Mouse (Mus musculus) fibroblast of lung, adult 2 months (primary cell): ENCODE measurements around the gene Atf7.
"Not testable (repeated sequence)": the region's sequence is repeated elsewhere in the genome, so short reads cannot be mapped to it uniquely, and the experiment has no call there.

ENCODE experiments used
- DNase-seq: peaks from one replicate; pipeline ENCODE4 v3.0.0-alpha.2; 2011; ENCODE audit warnings: low read depth

Atf7 gene

DNA sequence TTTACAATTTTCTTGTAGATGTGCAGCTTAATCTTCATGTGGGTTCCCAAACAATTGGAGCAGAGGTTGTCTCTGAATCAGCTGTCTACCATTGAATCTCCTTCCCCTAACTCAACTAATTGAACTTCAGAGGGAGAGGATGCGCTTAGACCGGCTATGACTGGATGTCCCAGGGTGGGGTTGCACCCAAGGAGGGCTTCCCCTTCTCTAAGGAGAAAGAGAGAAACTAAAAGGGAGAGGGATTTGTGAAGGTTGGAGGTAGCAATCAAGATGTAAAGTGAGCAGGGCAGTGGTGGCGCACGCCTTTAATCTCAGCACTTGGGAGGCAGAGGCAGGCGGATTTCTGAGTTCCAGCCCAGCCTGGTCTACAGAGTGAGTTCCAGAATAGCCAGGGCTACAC, 5.8 kb downstream of the Atf7 start:
- DNase-seq, result no peak

DNA sequence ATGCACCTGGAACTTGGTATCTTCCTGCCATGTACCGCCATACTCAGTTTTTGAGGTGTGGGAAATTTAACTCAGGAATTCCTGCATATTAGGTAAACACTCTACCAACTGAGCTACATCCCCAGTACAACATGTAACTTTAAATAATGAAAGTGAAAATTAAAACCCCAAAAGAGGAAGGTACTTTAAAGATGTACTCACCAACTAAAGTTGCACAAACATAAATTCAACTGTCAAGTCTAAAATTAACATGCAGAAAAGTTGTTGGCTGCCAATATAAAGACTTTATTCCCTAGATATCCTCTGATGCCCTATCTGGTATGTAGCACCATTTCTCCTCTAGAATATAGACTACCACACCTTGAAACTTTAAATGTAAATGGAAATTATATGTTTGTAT, 7.6 kb downstream of the Atf7 start:
- DNase-seq, result no peak

DNA sequence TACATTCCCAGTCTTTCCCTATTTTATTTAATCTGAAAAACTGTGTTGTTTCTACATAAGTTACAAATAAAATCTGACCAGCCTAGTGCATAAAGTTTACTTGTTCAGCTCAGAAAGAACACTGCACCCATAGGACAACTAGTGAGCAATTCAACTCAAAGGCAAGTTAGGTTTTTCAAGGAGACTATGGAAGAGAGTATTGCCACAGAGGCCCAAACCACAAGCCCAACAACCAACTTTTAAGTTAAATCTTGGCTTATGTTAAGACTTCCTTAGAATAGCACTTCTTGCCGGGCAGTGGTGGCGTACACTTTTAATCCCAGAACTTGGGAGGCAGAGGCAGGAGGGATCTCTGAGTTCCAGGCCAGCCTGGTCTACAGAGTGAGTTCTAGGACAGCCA, 9.1 kb downstream of the Atf7 start:
- no peak for DNase-seq

DNA sequence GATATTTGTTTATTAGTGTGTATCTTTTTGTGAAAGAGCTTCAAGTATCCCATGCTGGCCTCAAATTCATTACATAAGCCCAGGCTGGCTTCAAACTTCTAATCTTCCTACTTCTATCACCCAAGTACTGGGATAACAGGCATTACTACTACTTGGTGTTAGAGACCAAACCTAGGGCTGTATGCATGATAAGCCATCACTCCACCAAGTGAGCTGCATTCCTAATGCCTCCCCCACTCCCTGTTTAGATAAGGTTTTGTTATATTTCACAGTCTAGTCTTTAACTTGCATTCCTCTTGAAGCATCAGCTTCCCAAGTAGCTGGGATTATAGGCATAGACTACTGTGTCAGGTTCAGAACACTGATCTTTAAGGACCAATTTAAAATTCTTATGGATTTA, 11.0 kb downstream of the Atf7 start:
- no peak for DNase-seq

DNA sequence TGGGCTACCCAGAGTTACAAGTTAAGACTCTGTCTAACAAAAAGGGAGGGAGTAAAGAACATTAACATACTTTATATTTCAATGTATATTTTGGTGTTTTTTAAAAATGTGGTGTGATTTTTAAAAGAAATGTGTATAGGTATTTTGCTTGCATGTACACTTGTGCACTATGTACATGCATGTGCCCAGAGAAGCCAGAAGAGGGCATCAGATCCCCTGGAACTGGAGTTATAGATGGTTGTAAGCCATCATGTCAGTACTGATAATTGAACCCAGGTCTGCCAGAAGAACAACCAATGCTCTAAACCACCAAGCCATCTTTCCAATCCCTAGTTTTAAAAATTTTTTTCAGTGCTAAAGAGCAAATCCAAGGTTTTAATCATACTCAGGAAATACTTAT, 12.3 kb downstream of the Atf7 start:
- DNase-seq, result no peak

DNA sequence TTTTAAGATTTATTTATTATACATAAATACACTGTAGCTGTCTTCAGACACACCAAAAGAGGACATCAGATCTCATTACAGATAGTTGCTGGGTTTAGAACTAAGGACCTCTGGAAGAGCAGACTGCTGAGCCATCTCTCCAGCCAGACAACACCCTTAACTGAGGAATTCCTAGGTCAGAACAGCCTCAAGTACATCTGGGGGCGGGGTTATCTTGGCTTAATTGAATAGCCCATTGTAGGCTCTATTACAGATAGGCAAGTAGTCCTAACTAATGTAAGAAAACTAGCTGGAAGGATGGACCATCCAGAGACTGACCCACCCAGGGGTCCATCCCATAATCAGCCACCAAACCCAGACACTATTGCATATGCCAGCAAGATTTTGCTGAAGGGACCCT, 16.7 kb downstream of the Atf7 start:
- DNase-seq, result not testable (repeated sequence)

DNA sequence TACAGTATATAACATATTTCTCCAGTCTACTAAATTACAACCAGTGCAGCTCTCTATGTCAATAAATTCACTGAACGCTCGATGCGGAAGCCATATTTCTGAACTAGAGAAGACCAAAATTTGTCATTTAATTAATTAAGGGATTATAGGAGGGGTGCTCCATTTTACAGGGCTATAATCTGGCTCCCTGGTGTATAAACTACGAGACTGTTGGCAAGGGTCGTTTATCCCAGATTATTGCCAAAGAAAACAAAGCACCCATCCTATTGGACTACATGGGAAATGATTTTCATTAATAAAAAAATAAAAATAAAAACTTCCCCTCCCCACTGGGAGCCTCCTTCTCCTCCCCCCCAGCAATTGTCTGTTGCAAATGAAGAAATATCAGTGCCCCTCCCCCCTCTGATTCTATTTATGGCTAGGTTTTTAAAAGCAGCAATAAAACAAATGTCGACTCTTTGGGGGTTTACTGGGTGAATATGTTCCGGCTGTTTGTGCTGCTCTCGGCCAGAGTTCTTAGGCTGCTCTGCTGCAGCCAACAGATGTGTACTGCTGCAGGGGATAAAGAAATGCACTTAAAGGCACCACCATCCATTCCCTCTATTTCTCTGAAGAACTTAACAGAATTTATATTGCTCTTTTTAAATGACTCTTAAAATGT, 31.1 kb downstream of the Atf7 start:
- no peak for DNase-seq

DNA sequence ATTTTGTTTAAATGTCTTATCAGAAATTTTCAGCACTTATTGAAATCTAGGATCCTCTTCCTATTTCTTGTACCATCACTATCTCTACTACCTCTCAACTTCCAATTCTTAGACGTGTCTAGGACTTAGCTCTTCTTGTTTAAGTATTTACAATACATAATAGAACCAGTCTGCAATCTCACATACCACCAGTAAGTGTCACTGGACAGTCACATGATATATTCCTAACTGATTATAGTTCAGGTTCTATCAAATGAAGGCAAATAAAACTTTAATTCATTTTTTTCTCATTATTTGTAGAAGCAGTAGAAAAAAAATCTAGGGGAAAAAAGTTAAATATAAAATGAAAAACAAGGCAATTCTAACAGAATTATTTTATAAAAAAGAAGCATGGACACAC, 32.6 kb downstream of the Atf7 start:
- no peak for DNase-seq

DNA sequence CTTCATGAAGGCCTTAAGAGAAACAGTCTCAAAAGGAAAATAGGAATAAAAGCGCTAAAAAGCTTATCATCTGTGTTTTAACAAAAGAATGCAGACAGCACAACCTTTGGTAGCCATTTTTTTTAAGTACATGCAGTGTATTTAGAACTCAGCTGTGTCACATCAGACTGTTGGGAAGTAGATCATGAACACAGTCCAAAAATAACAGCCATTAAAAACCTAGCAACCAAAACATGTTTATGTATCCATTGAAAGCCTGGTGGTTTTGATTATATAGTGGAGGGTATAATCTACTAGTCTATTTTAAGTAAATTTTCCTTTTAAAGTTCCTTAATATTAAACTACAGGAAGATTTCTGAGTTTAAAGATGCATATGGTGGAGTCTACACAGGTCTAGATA, 34.7 kb downstream of the Atf7 start:
- no peak for DNase-seq

DNA sequence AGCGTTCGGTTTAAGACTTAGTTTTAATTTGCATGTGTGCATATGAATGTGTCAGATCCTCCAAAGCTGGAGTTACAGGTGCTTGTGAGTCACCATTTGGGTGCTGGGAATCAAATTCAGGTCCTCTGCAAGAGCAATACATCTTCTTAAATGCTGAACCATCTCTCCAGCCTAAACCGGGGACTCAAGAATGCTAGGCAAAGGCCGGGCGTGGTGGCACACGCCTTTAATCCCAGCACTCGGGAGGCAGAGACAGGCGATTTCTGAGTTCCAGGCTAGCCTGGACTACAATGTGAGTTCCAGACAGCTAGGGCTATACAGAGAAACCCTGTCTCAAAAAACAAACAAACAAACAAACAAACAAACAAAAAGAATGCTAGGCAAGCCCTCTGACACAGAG, 35.4 kb downstream of the Atf7 start:
- DNase-seq, result no peak

DNA sequence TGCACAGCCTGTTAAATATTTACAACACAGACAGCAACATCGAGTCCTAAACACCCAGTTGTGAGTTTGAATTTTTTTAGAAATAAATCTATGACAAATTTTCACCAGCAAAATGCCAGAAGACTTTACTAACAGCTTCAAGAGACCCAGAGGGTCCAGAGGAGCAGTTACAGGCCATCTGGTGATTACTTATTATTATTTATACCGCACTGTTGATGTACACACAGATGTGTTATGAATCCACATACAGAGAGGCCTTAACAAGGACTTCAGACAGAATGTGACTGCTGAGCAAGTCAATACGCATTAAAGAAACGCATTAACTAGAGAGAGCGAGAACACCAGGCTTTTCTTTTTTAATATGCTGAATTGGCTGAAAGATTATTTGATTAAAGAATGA, 39.8 kb downstream of the Atf7 start:
- DNase-seq, result no peak

DNA sequence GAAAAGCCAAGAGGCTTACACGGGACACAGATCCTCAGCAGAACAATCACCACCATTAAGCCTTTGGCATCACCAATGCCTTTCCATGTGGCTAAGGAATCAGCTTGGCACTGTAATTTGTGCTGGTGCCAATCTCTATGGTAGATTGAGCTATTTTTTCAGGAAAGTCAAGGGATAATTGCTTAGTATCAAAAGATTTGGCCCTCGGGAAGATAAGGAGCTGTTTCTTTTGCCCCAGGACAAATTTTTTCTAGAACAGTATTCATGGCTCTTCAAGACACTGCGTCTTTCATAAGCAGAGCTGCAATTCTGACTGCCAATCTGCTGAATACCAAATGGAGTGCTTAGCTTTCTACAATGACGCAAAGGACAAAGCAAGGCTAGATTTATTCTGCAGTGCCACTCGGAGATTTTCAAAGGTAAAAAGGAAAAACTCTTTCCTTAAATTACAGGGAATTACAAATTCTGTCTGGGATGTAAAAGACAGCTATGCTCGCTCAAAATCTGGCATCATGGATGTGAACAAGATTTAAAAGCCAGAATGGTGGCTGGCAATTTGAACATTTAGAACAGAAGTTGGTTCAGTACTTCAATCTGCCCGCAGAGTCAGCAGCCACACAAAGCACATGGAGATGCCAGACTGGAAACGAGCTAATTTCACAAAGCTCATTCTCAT, 41.4 kb downstream of the Atf7 start:
- DNase-seq, result no peak

DNA sequence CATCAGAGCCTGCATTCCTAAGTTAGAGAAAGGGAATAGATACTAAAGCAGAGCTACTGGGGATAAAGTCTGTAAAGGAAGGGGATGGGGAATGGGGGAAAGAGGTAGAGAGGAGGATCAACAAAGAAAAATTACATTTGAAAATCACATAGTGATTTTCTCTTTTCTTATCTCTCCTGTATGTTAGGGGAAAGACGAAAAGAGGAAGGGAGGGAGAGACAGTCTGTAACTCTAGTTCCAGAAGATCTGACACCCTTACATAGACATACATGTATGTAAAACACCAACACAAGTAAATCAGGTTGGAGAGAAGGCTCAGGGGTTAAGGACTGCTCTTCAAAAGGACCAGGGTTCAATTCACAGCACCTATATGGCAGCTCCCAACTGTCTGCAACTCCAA, 44.1 kb downstream of the Atf7 start:
- no peak for DNase-seq

DNA sequence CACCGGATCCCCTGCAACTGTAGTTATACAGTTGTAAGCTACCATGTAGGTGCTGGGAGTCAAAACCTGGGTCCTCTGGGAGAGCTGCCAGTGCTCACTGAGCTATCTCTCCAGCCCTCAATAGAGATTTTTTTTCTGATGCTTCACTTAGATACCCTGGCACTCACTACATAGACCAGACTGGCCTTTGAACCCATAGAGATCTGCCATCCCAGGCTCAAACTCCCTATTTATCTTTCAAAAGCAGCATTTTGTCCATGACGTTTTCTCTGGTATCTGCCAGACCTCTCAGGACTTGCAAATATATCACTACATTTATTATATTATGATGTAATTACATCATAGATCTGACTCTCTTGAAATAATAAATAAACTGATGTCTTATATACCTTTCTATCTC, 46.9 kb downstream of the Atf7 start:
- no peak for DNase-seq

DNA sequence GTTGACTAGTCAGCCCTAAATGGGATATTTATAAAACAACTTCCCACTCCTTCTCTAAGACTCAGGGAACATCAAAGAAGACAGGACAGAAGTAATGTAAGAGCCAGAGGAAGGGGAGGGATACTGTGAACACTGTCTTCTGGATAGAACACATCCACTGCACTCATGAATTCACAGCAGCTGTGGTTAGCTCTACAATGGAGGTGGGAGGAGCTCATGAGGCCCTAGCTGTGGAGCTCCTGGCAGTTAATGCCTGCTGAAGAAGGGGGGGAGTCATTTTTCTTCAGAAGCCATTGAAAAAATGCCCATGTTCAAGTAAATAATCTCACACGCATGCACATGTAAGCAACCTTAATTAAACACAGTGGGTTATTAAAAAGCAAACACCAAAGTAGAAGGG, 48.3 kb downstream of the Atf7 start:
- DNase-seq, result no peak

DNA sequence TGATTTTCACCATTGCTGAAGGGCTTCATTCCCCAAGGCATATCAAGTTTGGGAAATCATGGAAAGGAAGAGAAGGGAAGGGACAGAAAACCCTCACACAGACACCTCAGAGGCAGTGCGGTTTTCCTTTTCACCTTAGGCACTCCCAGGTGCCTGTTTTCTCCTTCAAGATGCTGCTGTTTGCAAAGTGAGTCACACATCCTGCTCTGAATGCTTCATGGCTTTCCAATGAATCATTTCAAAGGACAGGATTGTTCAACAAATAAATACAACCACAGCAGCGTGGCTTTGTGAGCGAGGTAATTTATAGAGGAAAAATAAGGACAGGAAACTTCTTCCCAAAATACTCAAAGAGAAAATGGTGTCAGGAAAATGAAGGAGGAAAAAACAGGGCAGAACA, 53.2 kb downstream of the Atf7 start:
- DNase-seq, result peak; percentile 51

DNA sequence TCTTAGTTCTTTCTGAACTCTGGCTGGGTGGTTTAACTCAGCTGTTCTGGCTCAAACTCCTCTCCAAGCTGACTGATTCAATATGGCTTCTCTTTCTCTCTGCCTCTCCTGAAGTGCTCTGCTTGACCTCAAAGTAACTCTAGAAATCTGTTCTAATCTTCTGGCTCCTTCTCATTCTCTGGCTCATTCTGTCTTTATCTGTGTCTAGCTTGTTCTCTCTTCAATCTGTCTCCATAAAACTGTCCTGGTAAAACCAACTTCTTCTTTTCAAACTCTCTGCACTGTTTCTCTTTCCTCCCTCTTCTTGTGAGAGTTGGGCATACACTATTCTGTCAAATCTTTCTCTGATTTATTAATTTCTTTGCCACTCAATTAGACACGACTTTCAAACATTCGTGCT, 57.4 kb downstream of the Atf7 start:
- no peak for DNase-seq

DNA sequence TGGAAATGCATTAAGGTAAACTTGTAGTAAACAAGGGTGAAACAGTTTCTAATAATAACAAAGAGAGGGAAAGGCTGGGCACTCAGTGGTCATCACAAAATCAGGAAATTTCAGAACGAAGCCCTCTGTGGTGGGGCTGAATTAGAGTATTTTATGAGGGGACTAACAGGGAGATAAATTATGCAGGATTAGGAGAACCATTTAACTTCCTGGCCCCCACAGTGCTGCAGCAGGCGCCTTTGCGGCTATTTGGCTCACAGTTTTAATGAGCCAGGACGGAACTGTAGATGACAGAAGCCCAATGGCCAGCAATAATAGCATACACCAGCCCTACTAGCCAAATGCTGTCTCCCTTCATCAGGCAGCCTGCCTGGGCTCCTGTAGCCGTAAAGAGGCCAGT, 61.6 kb downstream of the Atf7 start:
- no peak for DNase-seq

DNA sequence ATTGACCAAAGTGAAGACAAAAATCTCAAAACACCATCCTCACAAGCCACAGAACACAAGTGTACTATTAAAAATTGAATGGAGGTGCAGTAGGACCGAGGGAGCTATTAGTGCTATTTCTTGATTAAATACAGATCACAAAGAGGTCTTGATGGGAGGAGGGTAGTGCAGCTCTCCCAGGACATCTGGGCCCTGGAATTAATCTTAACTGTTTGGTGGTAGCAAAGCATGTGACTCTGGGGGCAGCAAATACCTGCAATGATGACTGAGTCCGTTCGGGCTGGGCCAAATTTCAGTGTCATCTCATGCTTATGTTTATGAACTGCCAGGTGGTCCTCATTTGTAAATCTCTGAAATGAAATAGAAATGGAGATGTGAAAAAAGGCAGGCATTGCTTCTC, 62.2 kb downstream of the Atf7 start:
- DNase-seq, result no peak

DNA sequence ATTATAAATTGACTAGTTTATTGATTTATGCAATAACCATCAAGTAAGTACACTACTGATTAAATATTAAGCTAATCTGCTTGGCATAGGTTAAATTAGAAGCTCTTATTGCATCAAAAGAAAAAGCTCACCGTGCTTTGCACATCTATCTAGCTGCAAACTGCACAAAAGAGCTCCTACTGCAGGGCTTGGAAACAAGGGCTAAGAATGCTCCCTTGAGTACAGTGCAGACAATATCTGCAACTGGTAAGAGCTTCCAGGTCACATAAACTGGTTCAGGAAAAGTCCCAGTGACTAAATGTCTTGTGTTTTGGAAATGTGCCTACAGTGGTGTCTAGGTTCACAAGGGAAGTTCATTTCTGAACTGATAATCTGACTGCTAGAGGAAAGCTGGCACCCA, 62.8 kb downstream of the Atf7 start:
- DNase-seq, result no peak

DNA sequence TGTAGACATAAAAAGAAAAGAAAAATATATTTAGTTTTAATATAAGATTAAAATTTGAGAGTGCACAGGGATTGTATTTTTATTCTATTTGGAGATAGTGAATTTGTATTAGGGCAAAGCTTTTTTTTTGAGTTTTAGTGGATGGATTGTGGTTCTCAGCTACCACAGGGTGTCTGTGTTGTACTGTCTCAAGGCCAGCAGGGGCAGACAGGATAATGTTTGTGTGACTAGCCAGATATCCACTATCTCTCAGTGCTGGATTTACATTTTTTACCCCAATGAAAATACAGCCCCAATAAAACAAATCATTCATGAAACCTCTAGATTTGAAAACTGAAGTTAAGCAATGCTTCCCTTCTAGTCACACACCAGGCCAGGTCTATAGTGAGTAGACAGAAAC, 67.7 kb downstream of the Atf7 start:
- DNase-seq, result no peak

DNA sequence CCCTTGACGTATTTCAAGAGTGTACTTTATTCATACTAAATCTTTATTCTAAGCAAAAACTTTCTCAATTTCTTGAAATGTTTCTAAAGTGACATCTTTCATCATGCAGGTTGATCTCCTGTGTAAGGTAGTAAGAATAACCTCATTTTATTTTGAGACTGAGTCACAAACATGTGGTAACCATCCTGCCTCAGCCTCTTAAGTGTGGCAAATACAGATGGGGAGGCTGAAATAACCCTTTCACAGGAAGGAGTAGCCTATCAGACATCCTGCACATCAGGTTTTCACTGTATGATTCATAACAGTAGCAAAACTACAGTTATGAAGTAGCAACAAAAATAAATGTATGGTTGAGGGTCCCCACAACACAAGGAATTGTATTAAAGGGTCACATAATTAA, 69.7 kb downstream of the Atf7 start:
- DNase-seq, result no peak

DNA sequence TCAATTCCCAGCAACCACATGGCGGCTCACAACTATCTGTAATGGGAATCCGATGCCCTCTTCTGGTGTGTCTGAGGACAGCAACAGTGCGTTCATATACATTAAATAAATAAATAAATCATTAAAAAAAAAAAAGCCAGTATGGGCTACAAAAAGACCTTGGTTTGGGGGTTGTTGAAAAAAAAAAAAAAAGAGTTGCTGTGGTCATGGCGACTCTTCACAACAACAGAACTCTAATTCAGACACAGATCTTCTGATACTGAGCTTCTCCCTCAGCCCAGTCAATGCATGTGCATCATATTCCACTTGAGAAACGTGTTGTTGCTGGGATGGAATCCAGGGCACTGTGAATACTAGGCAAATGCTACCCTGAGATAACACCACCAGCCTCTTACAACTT, 72.7 kb downstream of the Atf7 start:
- DNase-seq, result no peak

DNA sequence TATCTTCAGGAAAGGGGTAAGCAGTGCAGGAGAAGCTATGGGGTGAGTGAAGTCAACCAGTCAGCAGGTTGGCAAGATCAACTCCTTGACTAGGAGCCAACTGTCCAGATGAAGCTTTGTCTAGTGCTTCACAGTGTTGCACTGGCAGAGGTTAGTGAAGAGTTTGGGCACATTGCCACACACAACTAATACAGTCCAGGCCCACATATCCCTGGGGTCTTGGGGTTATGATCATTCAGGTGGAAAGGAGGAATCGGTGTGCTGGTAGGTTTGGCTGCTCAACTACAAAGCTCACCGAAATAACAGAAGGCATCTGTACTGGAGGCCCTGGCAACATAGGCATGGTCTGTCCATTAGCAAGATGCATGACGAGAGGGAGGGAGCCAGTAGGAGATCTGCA, 77.8 kb downstream of the Atf7 start:
- DNase-seq, result no peak
